Mouse (Mus musculus) lung, postnatal 10 days (tissue): ENCODE measurements around the gene Sh3bp1.

Source experiments
- DNase-seq: peaks from one replicate; pipeline ENCODE4 v3.0.0; 2021

Sh3bp1 gene

DNA sequence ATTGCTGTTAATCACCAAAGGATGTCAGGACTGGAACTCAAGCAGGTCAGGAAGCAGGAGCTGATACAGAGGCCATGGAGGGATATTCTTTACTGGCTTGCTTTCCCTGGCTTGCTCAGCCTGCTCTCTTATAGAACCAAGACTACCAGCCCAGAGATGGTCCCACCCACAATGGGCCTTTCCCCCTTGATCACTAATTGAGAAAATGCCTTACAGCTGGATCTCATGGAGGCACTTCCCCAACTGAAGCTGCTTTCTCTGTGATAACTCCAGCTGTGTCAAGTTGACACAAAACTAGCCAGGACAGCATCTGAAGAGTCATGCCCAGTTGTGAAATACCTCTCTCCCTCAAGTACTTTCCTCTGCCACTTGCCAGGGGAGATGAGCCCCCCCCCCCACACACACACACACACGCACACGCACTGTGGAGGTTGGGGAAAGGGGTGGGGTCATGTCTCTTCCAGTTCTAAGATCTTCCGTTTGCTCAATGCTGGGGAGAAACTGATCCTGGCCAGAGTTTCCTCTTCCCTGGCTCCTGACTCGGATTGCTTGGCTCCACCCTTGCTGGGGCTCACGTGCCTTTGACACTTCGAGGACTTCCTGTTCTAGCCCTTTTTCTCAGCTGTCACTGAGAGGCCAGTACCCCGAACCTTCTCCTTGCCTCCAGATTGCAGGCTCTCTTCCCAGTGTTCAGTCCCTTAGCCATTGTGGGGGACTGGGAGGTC is 20.6 kb upstream of the Sh3bp1 start:
- peak; percentile 73 for DNase-seq

- no peak for DNase-seq
Measured at GRCm38 (mm10) chr15:78880432-78880831, 19.1 kb upstream of the Sh3bp1 start.

DNA sequence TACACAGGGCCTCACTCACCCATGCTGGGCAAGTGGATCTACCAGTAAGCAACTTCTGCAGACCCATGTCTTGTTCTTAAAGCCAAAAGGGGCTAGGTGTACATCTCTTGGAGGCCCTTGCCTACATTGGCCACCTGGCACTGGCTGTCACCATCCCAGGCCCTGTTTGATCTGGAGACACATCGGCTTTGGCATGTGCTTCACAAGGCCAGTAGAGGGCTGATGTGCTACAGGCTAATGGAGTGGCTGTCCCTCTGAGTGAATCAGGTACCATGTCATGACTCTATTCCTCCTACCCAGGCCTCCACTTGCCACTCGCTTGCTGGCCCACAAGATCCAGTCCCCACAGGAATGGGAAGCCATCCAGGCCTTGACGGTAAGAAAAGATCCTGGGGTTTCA is 17.7 kb upstream of the Sh3bp1 start:
- no peak for DNase-seq

DNA sequence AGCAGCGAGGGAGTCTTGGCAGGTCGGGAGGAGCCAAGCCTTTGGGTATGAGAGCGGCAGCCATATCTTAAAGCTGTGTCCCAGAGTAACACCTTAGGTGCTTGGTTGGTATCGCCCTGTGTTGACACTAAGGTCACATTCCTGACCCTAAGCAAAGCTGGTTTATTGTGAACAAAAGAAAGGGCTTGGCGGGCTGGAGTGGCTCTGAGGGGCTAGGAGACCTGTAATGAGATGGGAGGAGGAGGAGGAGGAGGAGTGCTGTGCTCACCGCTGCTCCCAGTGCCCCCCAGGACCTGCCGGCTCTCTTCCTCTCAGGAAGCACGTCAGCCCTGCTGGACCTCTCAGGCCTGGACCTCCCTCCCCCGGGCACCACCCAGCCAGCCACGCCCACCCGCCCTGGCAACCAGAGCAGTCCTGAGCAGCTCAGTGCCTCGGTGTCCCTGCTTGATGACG is 10.1 kb upstream of the Sh3bp1 start:
- DNase-seq: no peak

- no peak for DNase-seq
Measured at GRCm38 (mm10) chr15:78892440-78892839, 7.1 kb upstream of the Sh3bp1 start.

- no peak for DNase-seq
Measured at GRCm38 (mm10) chr15:78894726-78895125, 4.8 kb upstream of the Sh3bp1 start.

DNA sequence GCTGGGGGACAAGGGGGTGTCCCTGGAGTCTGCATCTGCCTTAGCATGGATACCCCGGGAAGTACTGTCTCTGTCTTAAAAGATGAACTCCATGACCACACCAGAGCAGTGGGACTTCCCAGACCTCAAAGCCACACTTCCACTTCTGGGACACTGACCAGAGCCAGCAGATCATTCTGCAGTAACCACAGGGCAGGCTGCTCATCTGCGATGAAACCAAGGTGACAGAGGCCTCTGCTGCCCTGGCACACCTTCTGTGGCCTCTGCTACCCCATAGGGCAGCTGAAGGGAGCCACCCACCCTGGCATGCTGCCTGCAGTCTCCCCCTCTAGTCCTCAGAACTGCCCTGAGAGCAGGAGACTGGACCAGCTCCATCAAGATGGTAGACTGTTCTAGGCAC is 3.8 kb upstream of the Sh3bp1 start:
- DNase-seq: no peak

DNA sequence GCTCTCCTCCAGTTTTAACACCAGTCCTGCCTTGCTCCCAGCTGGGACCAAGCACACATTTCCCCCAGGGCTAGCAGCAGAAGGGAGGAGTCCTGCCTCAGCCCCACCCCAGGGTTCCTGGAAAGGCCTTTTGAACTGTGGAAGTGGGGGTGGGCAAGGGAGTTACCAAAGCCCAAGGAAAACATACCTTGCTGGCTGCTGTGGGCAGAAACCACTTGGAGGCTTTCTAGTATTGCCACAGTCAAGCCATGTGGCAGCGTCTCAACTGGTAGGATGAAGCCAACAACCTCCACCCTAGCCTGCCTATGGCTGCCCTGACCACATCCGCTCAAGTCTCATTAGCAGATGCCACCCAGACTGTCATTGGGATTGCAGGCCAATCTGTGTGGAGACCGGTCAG is 3.4 kb upstream of the Sh3bp1 start:
- DNase-seq: peak; percentile 53

DNA sequence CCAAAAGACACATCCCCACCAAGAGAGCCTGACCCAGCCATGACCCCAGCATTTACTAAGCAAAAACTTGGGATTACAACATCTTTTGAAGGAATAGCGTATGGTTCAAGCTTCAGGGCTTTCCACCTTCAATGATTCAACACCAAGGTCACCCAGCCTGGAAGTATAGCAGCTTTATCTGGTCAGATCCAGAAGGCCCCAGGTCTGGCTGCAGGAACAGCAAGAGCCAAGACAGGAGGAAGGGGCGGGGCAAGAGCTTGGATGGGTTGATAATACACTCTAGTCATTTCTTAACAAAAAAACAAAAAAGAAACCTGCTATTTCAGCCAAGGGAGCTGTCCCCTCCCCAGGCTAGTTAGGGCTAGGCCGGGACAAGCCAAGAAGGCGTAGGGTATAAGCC is 2.1 kb upstream of the Sh3bp1 start:
- DNase-seq: no peak

- DNase-seq: peak; percentile 46
Measured at GRCm38 (mm10) chr15:78898507-78899001, 1.0 kb upstream of the Sh3bp1 start.

- DNase-seq: no peak
Measured at GRCm38 (mm10) chr15:78899409-78899739, 194 bp upstream of the Sh3bp1 start, which contains the start of gene Gm49510. Gene Gm49510 (plus strand): TSS chr15:78899667.

DNA sequence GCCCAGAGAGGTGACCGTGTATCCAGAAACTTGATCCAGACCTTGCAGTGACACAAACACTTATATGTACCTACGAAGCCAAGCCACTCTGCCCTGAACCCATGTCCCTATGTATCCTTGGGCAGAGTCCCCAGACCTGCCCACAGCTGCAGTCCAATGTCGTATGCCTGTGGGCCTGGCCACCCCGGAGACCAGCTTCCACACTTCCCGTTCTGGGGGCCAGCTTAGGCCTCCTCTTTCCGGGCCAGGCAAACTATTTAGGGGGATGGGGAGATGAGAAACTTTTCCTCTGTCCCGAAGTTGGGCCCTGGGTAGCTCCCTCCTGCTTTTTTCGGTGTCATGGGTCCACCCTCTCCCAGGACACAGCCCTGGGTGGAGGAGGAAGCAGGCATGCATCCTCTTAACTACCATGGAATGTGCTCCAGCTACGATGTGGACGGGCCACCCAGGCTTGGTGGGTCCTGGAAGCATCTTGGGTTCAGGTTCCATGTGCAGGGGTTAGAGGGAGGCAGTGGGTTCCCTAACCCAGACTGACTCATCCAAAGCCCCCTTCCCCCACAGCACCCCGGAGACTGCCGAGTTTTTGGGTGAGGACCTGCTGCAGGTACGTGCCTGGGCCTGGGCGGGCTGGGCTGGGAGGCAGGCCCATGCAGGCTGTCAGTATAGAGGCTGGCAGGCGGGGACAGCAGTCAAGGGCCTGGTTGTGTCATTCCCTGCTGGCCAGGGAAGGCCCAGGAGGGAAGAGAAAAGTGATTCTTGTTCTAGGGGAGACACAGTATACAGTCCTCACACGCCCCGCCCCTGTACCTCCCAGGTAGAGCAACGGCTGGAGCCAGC is 1.2 kb downstream of the Sh3bp1 start:
- DNase-seq: peak; percentile 39

DNA sequence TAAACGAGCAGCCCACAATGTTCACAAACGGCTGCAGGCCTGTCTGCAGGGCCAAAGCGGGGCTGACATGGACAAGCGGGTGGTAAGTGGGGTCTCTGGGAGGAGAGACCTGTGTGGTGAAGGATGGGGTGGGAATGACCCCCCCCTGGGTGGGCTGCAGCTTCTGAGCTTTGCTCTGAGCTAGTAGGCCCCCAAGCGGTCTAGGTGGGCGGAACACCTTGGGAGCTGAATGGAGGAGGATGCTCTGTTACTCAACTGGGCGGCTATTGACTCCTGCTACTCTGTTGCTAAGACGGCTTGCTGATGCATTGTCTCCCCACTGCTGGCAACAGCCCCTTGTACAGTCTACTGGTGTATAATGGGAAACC is 1.8 kb downstream of the Sh3bp1 start:
- no peak for DNase-seq

- peak; percentile 92 for DNase-seq
Measured at GRCm38 (mm10) chr15:78903243-78903642, 3.7 kb downstream of the Sh3bp1 start.

DNA sequence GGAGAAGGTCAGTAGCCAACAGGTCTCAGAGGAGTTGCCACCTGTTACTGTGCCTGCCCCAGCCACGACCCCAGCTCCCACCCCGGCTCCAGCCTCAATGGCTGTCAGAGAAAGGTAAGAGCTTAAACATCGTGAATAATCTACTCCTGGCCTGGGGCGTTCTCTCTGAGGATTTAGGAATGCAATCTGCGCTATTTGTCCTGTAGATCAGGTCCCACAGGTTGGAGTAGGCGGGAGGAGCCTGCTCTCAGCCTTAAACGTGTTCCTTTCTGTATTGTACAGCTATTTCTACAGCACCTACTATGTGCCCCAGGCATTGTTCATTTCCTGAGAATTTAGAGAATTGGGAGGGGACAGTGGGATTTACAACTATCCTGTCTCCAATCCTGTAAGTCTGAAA is 8.8 kb downstream of the Sh3bp1 start:
- no peak for DNase-seq

GRCm38 (mm10) chr15:78908982-78909381 is 9.4 kb downstream of the Sh3bp1 start:
- no peak for DNase-seq

DNA sequence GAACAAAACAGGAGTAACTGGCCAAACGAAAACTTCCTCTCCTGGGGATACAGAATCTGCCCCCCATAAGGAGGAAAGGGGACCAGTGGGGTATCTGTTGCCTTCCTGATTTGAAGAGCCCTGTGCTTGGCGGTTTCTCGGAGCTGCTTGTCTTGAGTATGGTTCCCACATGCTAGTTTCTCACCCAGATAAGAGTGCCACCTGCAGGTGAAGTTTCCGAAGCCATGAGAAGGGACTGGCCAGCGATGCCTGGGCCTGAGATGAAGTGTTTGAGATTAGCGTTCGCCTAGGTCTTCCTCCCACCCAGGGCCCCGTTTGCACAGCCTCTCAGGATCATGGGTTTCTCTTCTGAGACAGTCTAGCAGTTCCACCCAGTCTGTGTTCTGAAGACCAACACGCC is 12.5 kb downstream of the Sh3bp1 start:
- DNase-seq: peak; percentile 72

DNA sequence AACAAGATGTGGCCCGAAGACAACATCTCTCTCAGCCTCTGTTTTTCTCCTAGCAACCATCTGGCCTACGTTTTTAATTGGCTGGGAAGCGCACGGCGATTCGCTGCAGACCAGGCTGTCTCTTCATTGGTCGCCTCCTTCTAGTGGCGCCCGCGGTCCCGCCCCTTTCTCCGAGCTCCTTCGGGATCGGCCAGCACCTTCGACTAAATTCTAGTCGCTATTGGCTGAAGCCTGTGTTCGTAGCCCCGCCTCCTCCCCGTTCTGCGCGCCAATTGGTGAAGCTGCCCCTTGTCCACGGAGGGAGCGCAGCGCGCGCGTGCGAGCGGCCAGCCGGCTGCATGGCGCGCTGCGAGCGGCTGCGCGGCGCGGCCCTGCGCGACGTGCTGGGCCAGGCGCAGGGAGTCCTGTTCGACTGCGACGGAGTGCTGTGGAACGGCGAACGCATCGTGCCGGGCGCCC is 14.1 kb downstream of the Sh3bp1 start, which contains the start of gene Pdxp:
Gene Pdxp, plus strand, starts transcription at position 288 of the 459 bp plus-strand sequence.
- DNase-seq: peak; percentile 98

GRCm38 (mm10) chr15:78914091-78914822 is 14.7 kb downstream of the Sh3bp1 start:
- DNase-seq: no peak

- DNase-seq: no peak
Measured at GRCm38 (mm10) chr15:78914823-78915659, 15.5 kb downstream of the Sh3bp1 start.

DNA sequence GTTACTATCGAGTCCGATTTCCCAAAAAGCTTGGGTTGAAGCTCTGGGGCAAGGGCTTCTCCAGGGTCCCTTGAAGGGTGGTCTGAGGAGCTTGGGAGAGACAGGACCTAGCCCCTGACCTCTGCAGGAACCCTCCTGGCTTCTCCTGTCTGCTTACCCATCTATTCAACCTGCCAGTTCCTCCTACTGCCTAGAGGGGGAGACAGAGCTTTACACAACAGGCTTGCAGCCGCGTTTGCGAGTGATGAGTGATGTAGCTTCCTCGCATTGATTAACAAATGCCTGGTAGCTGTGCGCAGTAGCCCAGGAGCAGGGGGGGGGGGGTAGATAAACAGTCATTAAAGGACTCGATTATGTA is 16.1 kb downstream of the Sh3bp1 start:
- DNase-seq: peak; percentile 83
